Mouse (Mus musculus) brain, embryonic 18.5 days (tissue): ENCODE data around the gene Ppp2r1b.

Source experiments
- DNase-seq: peaks from one replicate; pipeline ENCODE4 v3.0.0-alpha.2; 2012; ENCODE audit warnings: low read depth, low spot score

Gene Ppp2r1b

DNA sequence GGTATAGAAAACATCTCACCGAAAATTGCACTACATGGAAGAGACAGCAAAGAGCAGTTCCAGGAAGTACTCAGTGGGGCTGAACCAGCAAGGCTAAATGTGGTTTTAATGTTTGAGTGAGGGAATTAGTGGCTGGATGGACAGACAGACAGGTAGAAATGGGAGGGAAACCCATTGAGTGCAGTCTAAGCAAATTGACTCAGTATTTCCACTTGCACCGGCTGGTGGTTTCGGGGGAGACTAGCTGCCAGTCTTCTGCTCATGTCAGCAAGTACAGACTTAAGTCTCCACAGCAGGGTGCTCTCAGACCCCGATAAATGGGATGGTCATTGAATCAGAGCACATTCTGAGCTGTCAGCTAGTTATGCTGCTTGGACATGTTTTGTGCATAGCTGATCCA is 9.0 kb upstream of the Ppp2r1b start:
- DNase-seq: no peak

DNA sequence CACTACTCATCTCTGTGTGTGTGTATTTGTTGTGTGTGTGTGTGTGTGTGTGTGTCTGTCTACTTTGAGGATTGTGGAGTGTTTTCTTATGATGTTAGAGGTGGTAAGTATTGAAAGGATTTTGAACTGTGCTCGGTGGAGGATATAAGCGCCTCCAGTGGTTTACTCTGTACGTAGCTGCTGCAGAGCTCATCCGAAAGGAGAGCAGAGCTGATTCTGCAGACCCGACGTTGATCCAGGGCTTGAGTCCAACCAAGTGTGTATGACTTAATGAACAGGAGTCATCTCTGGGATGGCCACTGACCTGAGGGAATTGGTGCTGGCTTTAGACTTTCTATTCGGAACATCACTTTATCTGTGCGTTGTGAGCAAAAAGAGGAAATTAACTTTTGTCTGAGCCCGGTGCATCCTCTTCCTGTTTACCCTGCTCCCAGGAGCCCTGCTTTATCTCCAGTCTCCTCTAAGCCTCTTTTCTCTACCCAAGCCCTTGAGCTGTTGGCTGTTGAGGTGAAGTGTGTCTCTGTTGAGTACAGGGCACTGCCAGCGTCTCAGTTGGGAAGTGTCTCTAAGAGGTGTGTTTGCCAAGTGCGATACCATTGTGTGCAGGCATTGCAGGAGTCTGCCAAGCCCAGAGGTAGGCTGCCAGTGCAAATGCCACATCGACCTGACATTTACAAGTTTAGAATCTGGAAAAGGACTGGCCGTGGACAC is 3.9 kb upstream of the Ppp2r1b start:
- no peak for DNase-seq

- DNase-seq: no peak
Measured at GRCm38 (mm10) chr9:50845547-50845946, 446 bp downstream of the Ppp2r1b start.

DNA sequence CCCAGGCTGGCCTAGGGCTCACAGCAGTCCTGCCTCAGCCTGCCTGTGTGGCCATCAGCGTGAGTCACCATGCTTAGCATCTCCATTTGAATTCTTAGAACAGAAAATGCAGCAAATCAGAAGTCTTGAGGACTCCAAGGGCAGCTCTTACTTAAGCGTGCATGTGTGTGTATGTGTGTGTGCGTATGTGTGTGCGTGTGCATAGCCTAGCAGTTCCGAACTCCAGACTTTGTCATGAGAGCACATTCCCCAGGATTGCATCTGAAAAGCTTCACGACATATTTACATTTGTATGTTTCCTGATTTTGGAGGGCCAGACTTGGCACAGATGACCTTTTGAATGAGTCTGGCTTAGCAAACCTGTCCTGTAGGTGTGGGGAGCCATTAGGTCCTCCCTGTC is 2.0 kb downstream of the Ppp2r1b start:
- DNase-seq: no peak

DNA sequence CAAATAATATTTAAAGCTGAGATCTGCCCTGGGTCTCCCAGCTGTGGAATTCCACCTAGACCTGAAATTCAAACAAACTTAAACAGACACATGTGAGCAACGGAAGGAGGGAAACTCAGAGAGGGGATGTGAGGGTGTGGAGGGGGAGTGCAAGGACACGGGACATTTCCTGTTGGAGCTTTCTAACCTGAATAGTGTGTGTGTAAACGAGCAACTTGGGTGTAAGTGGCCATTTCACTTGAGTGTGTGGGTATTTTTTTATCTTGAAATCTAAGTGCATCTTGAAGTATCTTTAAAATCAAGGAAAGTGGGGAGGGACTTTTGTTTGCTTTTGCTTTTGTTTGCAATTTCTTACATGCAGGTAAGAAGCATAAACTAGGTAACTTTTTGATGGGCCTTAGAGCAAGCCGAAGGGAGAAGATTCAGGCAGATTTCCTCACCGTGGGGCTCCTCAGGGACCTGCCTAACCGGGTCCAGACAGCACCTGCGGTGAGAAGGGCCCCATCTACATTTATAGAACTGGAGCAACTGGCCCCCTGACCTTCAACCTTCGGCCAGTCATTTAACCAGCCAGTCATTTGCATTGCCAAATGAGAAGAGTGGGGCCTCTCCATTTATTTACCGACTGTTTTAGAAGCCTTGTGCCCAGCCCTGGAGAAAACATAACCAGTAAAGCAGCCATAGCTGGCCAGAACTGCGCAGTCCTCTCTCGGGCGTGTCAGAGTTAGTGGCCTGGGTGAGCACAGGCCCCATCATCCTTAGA is 2.7 kb downstream of the Ppp2r1b start:
- no peak for DNase-seq

DNA sequence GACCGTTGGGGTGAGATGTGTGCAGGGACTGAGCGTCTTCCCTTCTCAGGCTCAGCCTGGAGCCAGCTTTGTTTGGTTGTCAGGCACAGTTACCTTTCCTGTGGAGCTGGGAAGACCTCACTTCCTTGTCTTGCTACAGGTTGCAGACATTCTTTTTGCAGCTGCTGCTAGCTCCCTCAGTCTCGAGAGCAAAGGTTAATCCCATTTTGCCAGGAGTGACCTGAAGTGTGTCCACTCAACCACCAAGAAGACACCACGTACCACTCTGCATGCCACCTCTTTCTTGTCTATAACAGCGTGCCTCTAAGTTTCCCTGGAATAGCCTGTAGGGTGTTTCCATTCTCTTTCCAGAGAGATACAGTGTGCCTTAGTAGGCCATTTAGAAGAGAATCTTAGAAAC is 3.7 kb downstream of the Ppp2r1b start:
- DNase-seq: no peak

DNA sequence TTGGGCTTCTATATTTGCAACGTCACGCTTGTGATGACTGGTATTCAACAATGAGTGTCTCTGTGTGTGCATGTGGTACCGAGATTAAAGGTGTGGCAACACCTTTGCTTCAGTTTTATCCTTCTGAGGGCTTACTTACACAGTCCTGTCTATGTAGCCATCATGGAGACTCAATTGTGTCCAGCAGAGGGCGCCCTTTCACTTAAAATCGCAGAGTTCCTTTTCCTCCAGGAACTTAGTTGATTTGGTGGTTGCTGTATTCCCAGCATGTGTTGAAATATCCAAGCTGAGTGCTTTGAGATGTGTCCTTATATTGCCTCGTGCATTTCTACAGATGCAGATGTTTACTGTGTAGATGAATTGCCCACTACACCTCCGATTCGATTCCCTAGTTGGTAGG is 4.1 kb downstream of the Ppp2r1b start:
- DNase-seq: peak; percentile 73

- DNase-seq: no peak
Measured at GRCm38 (mm10) chr9:50849755-50850154, 4.7 kb downstream of the Ppp2r1b start.

DNA sequence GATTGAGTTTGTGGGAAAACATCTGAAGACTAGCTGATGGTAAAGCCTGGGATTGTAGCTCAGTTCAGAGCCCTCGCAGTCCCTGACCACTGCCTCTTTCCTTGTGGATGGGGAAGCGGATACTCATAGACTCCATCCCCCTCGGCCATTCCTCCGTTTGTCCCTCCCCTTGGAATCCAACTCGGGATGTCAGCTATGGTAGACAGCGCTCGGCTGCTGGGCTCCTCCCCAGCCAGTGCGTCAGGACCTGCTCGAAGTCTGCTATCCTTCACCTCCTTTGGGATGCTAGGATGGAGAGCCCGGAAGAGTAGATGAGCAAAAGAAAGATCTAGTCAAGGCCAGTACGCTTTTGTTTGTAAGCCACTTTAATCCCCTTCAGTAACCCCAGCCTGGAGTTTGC is 5.2 kb downstream of the Ppp2r1b start:
- DNase-seq: no peak

DNA sequence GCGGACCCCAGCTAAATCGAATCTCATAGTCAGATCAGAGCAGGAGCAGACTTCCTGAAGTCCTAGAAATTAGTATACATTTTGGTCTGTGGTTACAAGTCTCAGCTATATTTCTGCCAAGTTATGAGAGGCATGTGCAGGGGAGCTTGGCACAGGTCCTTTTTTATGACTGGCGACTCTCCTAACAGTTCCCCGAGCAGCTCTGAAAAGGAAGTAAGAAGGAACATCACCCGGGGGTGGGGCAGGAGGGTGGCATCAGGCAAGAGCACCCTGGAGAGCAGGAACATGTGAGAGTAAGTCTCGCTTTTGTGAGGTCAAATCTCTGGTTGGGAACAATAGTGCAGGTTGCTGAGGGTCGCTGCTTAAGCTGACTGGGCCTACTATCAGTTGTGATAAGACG is 5.6 kb downstream of the Ppp2r1b start:
- DNase-seq: no peak

GRCm38 (mm10) chr9:50852634-50853349 is 7.7 kb downstream of the Ppp2r1b start:
- no peak for DNase-seq

DNA sequence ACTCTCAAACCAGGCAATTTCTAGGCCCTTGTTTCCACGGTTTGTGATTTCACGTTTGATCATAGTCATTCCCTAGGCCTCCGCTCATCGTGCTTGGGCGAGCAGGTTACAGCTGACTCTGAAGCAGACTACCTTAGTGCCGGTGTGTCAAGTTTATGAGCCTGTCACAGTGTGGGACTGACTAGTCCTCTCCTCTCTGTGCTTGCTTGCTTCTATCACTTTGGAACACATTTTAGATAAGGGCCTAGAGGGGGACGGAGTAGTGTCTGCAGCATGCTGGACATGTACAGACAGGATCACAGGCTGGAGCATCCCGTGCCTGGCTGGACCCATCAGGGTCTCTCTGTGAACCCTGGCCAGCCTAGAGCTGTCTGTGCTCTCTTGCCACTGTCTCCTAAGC is 9.3 kb downstream of the Ppp2r1b start:
- no peak for DNase-seq

DNA sequence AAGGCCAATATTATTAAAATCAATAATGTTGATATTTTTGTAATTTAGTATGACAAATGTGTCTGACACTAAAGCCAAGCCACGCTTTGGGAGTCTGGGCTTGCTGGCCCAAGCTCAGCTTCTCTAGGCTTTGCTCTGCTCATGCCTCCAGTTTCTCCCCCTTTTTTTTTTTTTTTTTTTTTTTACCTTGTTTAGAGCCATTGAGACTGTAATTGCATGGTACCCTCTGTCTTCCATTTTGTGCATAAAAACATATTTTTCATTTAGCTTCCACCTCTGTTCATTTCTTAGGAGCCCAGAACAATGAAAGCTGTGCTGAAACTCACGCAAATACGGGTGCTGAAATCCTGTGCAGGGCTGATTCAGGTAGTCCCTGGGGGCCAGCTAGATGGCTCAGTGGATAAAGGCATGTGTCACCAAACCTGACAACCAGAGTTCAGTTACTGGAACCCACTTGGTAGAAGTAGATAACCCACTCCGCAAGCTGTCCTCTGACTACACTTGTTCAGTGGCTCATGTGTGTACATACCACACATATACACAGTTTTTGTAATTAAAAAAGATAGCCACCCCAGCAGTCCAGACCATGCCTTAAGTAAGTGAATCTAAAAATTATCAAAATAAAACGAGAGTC is 10.1 kb downstream of the Ppp2r1b start:
- DNase-seq: no peak

DNA sequence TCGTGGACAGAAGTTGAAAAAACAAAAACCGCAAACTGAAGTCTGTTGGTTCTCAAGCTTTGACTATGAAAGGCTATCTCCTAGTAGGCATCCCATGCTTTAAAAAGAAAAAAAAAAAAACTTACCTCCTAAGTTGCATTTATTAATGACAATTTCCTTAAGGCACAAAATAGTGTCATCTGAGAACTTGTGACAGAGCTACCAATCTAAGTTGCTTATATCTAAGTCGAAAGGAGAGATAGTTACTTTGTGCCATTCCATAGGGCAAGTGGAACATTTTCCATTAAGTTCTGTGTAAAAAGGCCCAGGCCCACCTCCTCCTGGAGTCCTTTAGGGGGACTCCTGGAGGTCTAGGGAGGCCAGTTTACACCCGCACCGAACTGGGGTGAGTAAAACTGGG is 10.7 kb downstream of the Ppp2r1b start:
- DNase-seq: no peak

- peak; percentile 55 for DNase-seq
Measured at GRCm38 (mm10) chr9:50856341-50857081, 11.4 kb downstream of the Ppp2r1b start.

- DNase-seq: no peak
Measured at GRCm38 (mm10) chr9:50857082-50857641, 12.1 kb downstream of the Ppp2r1b start.

DNA sequence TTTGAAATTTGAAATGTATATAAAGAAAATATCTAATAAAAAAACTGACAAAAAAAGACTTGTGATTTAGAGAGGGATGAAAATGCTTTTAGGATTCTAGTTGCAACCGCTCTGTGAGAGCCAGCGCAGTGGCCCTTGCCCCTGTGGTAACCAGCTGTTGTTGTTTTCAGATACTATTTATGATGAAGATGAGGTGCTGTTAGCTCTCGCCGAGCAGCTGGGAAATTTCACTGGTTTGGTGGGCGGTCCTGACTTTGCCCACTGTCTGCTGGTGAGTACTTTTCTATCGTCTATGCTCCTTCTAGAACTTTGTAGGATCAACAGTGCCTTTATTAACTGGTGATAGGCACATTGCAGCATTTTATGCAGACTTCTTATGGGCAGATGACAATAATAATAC is 13.6 kb downstream of the Ppp2r1b start:
- no peak for DNase-seq

- DNase-seq: no peak
Measured at GRCm38 (mm10) chr9:50861119-50861839, 16.2 kb downstream of the Ppp2r1b start.

DNA sequence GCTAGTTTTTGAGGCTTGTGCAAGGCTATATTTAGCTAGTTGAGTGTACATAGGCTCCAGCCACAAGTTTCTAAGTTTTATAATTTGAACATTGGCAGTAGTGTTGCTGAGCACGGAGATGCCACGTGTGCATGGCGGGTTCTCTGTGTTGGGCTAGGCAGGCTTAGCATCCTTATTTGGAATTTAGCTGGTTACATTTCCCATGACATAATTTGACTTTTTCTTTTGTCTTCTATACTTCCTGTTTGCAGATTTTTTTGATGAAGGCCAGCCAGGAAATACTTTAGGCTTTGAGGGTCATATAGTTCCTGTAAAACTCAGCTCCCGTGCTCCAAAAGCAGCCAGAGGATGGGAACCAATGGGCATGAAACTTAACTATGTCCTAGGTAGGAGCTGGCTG is 18.7 kb downstream of the Ppp2r1b start:
- no peak for DNase-seq

DNA sequence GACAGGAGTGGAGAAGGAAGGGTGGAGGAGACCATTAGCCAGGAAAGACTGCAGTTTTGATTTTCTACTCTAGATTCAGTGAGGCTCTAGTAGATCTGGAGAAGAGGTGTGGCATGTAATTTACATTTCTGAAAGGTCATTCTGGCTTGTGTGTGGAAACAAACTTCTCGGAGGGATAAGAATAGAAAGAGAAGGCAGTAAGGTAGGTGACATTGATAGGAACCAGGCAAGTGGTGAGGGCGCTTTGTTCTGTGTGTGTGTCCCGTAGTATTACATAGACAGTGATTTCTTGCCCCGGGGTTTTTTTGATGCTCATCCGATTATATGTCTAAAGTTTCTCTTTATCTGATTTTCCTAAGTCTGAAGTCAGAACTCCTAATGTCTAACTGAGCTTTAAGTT is 19.8 kb downstream of the Ppp2r1b start:
- DNase-seq: no peak

DNA sequence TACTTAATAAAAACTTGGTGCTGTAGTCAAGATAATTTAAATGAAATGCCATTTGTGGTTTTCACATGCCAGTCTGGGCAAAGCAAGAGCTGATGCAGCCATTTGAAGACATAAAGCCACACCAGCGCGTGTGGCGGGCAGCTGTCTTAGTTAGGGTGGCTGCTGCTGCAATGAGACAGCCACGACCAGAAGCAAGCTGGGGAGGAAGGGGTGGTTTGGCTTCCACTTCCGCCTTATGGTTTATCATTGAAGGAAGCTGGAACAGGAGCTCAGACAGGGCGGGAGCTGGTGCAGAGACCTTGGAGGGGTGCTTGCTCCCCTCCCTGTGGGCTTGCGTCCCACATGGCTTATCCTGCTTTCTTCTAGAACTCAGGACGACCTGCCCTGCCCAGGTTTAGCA is 20.7 kb downstream of the Ppp2r1b start:
- DNase-seq: no peak
